Mouse (Mus musculus) c-Kit-positive CD71-negative TER-119-negative erythroid progenitor cells, embryonic 14.5 days (primary cell): ENCODE measurements around the gene Celf5.

Experiments
- DNase-seq: peaks from one replicate; pipeline ENCODE4 v3.0.0-alpha.2; 2013; ENCODE audit warnings: low read depth

Gene Celf5

DNA sequence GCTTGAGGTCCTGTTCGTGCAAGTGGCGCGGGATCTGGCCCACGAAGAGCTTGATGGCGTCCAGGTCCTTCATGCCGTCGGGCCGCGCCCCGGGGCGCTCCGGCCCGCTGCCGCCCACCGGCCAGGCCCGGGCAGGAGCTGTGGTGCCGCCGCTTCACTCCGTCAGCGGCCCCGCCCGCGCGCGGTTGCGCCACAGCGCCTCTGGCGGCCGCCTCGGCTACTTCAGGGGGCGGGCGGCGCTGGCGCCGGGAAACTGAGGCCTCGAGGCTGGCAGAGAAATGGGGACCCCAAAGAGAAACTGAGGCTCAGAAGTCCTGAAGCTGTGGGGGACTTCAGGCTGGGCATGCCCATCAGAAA, at the start of gene Celf5:
Gene Celf5, minus strand, starts transcription at position 177 of the 357 bp plus-strand sequence.
- DNase-seq, result no peak

DNA sequence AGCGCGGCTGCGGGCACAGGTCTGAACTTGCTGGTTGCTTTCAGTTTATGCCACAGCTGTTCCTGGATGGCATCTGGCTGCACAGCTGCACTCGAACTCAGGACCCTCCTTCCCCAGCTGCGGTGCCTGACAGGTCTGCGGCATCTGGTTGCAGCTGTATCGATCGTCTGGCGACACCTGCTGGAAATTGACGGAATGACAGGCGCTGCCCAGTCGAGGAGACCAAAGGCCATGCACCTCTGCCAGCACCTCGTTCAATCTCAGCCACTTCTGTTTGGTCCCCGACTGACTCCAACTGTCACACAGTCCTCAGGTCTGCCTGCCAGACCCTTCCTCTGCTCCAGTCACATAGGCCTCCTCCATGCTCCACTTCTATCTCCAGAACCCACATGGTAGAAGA, 44.3 kb upstream of the Celf5 start:
- no peak for DNase-seq

DNA sequence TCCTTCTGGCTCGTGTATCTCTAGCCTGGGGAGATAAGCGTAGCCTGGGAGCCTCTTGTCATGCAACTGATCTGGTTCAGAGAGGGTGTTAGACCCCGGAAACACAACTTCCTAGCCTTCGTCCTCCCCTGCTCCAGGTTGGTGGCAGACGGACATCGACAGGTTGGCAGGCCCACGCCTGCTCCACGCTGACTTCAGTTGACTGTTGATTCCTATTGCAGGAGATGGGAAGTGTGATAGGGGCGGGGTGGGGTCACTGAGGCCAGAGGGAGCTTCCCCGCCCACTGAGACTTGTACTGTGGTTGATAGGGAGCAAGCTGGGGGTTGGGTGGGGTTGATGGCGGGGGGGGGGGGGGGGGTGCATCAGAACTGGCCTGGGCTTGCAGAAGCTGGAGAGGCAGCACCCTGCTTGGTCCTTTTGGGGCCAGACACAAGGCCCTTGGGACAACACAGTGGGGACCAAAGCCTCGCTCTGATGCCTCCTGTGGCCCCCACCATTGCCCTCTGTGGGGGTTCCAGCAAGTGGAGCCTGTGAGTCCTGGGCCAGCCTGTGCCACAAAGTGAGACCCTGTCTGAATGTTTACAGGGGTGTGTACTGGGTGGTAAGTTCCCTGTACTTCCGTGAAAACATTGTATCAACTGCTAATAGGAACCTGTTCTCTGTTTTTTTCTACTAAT, 42.6 kb upstream of the Celf5 start:
- no peak for DNase-seq

DNA sequence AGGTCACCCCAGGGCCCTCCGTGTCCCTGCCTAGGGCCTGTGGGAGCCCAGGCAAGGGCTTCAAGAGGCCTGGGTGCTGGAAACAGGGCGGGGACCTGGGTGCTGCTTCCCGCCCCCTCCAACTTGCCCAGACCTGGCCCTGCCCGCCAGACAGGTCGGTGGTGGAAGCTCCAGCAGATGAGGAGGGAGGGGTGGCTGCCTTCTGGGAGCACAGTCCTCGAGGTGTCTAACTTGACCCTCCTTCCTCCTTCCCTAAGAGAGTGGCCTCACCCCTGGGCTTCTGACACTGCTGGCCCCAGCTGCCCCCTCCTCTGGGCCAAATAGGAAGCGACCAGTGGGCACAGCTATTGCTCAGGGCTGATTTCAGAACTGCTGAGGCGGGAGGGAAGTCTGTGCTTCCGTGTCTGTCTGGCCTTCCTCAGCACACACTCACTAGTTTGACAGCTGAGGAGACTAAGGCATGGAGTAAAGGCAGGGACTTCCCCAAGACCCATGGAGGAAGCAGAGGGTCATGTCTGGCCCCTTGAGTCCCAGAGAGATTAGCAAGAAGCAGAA, 41.6 kb upstream of the Celf5 start, which contains the start of gene Gna15:
Gene Gna15, minus strand, starts transcription at position 175 of the 555 bp plus-strand sequence.
- no peak for DNase-seq

DNA sequence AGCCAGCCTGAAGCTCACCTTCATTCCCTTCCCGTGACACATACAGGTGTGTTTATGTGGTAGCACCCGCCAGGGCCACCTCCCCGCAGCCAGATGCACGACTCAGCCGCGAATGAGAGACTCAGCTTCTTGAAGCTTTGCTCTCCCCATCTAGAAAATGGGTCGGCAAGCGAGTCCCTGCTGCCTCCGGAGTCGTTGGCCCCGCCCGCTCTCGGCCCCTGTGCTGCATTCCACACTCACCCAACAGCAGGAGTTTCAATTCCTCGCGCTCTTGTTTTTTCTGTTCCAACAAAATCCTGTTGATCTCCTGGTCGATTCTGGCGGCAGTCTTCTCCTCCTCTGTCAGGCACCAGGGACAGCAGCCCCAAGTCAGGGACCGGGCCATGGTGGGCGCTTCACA, 41.1 kb upstream of the Celf5 start:
- DNase-seq, result no peak

DNA sequence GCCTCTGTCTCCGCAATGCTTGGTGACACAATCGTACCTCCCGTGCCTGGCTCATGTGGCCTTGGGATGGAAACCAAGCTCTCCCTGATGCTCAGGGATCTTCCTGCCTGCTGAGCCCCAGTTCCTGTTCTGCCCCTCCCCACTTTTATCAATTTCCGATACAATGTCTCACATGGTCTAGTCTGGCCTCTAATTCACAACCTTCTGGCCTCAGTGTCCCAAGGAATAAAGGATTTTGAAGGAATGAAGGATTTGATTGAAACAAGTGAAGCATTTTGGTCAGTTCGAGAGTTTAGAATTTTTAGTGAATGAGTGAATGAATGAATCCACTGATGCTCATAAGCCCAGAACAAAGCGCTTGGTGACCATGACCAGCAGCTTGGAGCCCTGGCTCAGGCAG, 40.6 kb upstream of the Celf5 start:
- DNase-seq, result no peak

DNA sequence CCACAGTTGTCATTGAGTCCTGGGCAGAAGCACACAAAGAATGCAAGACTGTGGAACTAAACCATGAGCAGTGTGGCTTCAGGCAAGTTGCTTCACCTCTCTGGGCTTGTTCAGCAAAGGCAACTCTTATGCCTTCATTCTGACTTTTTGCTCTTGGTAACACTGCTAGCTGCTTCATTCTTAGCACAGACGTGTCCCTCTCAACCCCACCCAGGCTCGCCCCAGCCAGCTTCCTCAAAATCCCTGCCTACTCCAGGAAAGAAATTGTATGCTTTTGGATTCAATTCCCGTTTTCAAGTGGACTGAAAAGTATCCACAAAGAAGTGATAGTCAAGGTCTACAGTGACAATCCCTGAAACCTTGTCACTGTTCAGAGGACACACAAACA, 37.5 kb upstream of the Celf5 start:
- no peak for DNase-seq

DNA sequence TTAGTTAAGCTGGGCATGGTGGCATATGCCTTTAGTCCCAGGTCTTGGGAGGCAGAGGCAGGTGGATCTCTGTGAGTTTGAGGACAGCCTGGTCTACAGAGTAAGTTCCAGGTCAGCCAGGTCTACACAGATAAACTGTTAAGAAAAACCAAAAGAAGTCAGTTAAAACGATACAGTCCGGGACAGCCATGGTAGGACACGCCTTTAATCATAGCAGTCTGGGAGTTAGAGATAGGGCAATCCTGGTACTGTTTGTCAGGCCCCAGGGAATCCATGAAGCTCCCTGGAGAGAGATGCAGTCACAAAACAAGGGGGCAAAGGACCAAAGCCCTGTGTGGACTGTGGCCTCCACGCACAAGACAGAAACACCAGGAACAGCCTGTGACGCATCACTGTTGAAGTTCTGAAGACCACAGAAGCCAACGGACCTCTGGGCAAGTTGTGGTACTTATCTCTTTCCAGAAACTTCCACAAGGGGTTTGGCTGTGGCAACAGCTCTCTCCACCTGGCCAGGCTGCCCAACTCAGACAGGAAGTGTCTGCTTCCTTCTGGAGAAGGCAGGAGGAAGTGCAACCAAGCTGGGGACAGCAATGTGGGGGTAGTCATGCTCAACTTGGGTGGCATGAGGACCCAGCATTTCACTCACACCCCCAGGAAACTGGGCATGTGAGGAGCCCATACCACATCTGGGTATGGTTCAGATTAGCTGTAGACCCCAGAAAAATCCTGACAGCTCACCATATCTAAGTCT, 36.9 kb upstream of the Celf5 start:
- DNase-seq, result no peak

DNA sequence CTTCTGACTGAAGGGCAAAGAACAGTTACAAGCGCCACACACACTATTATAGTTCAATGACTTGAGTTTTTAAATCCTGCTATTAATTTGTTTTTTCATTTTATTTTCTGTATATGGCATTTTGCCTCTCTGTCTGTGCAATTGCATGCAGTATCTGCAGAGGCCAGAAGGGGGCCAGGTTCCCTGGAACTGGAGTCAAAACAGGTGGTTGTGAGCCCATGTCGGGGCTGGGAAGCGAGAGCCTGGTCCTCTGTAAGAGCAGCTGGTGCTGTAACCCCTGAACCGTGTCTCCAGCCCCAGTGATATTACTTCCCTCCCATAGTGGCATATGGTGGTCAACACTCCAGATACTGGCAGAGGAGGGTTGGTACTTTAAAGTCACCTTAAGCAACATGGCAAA, 36.0 kb upstream of the Celf5 start:
- no peak for DNase-seq

DNA sequence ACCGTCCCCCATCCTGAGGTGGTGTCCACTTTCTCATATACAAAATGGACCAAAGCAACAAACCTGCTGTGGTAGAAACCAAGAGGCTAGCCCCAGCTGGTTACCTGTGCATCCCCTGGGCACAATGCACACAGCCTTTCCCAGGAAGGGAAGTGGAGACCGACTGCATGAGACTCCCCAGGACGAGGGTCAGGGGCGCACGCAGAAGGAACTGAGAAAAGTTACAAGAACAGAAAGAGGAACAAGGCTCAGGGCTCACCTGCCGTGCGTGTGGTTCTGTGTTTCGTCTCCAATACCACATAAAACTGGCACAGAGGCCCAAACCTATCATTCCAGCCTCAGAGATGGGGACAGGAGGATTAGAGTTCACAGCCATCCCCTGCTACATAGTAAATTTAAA, 34.7 kb upstream of the Celf5 start:
- DNase-seq, result no peak

DNA sequence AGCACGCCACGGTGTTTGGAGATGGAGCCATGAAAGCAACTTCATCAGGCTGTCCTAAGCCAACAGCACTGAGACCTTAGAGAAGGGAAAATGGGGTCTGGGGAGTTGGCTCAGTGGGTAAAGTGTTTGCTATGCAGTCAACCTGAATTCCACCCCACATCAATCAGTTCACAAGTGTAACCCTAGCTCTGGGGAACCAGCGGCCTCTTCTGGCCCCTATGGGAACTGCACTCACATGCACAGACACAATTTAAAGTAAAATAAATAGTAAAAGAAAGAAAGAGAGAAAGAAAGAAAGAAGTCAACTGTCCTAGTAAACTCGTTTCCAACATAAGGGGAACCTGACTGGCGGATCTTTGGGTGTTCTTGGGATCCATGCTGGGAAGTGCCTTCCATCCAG, 31.3 kb upstream of the Celf5 start:
- DNase-seq, result no peak

DNA sequence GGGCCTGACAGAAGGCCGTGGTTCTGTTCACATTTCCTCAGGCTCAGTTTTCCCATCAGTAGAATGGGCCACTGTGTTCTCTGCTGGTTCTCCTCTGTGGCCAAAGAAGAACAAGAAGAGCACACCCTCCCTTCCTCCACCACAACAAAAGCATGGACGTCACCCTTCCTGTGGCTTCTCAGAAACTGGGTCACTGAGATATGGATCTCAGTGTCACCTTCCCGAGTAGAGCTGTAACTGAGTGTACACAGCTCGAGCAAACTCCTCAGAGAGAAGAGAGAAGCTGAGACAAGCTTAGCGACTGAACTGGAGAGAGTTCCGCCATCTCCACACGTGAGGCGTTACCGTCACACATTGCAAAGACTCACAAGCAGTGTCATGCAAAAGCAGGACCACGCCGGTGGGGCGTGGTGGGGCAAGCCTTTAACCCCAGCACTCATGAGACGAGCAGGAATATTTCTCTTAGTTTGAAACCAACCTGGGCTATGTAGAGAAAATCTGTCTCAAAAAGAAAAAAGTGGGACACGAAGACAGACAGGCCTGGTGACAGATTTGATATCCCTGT, 27.8 kb upstream of the Celf5 start:
- no peak for DNase-seq

DNA sequence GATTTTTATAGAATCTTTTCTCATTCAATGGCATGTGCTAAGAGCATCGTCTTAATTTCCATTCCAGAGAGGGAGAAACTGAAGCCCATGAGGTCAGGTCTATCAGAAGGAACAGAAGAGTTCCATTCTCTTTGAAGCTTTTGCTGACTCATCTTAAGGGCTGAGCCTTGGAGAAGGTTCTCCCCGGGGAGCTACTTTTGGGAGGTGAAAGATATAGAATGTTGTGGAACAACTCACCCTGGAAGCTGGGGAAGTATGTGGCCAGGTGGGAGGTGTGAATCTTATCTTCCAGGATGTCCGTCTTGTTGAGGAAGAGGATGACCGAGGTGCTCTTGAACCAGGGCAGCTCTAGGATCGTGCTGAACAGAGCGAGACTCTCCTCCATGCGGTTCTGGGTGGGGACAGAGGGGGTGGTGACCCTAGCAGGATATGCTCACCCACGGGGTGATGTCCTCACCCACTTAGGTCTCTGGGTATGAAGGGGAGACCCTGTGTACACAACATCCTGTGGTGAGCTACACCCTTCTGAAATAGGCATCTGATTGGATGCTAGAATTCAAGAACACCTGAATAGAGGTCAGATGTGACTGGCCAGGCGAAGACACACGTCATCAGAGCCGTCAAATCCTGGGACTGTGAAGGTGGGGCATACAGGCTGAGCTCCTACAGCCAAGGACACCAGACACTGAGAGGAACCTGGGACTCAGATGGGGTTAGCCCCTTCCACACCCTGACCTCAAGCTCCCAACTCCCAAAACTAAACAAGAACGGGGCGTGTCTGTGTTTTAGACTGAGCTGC, 25.4 kb upstream of the Celf5 start:
- DNase-seq, result no peak

DNA sequence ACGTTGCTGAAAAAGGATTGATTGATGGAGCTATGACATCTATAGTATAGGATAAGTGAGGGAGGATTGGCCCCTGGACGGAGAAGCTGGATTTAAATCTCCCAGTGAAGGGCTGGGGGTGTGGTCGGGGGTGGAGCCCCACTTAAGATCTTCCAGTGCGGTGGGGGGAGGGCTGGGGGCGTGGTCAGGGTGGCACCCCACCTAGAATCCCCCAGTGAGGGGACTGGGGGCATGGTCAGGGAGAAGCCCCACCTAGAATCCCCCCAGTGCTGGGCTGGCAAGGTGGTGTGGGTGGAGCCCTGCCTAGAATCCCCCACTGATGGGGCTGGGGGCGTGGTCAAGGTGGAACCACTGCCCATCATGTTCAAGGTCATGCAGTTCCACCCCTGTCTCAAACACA, 24.6 kb upstream of the Celf5 start:
- DNase-seq, result no peak

DNA sequence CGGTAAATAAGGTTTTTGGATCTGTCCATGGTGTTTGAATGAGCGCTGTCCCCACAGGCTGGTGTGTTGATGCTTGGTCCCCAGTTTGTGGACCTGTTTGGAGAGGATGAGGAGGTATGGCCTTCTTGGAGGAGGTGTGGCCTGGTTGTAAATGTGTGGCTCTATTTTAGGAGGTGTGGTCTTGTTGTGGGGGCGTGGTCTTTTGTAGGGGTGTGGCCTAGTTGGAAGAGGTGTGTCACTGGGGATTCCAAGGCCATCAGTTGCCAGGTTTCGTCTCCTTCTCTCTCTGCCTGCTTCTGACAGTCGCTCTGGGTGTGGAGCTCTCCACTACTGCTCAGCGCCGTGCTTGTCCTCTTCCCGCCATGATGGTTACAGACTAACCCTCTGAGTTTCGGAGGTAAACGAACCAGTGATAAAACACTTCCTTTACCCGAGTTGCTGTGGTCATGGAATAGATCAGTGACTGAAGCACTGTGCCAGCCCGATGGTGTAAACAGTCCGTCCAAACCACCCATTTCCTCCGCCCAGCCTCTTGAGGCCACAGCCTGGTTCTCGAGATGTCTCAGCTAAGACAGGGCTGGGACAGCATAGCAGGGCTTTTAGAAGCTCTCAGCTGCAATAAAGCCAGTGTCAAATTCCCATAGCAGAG, 22.6 kb upstream of the Celf5 start:
- DNase-seq, result no peak

DNA sequence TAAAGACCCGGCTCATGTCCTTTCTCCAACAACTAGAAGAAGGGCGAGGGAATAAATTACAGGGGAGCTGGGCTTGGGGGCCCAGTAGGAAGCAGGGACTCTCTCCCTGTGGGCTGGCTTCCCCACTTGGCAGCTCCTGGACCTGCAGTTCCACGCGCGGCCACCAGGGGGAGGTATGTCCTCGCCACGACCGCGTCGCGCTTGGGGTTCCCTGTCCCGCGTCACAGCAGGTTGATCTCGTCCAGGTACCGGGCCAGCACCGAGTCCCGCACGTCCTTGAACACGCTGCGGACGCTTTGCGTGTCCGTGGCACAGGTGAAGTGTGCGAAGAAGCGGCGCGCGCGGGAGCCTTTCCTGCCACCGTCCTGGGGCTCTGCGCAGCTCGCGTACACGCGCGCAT, 20.1 kb upstream of the Celf5 start:
- DNase-seq, result peak; percentile 62

DNA sequence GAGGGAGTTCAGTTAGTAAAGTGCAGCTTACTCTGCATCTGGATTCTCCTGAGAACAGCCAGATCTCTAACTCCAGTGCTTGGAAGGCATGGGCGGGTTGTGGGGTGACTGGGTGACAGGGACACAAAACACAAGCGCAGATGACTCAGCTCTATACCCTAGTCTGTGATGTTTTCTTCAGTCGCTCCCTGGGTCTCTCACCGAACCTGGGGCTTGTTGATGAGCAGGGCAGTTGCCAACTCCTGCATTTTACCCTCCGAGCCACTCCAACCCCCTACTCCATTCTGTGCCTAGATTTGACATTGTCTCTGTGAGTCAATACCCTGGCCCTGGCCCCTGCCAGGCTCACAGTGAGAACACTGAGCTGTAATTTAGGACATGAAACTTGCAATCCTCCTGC, 19.4 kb upstream of the Celf5 start:
- DNase-seq, result no peak

DNA sequence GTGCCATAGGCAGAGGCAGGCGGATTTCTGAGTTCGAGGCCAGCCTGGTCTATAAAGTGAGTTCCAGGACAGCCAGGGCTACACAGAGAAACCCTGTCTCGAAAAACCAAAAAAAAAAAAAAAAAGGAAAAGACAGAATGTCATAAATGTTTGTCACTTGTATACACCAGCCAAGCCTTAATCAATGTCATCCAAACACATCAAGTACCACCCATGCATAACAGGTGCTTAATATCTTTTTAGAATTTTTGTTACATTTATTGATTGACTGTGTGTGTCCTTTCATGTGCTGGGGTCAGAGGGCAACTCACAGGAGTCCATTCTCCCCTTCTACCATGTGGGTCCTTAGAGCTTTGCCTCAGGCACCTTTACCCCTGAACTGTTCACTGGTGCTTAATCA, 17.5 kb upstream of the Celf5 start, which contains the start of gene S1pr4:
Gene S1pr4, minus strand, starts transcription at position 101 of the 400 bp plus-strand sequence.
- DNase-seq, result no peak

DNA sequence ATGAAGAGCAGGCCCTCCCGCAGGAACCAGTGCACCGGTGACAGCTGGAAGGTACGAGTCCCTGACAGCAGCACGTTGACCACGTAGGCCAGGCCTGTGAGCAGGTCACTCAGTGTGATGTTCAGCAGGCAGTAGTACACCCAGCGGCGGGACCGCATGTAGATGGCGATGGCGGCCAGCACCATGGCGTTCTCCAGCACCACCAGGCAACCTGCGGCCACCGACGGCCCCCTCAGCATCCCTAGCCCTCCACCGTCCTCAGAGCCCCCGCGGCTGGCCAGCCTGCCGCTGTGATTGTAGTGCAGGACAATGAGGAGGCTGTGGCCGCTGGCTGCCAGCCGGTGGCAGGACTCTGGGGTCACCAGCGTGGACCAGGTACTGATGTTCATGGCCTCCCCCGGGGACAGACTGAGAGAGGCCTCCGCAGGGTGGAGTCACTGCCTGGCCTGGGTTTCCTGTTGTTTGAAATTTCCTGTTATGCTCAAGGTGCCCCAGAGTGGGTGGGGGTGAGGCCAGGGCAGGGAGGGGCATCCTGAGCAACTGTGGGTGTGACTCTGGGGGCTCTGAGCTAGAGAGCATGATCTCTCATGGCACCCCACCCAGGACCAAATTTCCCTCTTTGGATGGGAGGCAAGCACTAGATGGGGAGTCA, 16.9 kb upstream of the Celf5 start:
- DNase-seq, result no peak

DNA sequence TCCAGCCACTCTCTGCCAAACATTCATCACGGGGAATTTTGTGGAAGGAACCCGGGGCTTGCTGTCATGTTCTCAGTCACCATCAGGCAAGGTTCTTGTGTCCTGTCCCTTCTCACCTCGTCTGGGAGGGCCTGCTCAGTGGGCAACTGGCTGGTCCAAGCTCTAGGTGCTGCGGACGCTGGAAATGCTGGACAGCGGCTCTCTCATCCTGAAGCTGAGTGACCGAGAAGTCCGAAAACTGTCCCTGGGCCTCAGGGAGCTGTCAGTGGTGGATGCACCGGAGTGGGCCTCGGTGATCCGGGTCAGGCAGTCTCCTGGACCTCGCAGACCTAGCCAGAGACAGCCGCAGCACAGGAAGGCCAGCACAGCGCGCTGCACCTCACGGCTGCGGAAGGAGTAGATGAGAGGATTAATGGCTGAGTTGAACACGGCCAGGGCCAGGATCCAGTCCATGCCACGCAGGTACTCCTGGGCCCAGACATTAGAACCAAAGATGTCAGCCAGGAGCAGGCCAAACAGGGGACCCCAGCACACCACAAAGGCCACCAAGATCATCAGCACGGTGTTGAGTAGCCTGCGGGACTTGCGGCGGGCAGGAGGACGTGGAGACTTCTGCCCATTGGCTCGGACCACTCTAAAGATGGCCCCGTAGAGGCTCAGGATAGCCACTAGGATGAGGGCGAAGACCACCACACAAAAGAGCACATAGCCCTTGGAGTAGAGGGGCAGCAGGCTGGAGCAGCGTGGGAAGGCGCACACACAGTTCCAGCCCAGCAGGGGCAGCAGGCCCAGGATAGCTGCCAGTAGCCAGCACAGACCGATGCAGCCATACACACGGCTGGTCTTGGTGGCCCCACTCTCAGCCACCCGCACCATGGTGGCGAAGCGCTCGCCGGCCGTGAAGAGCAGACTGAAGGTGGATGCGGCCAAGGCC, 16.1 kb upstream of the Celf5 start:
- DNase-seq, result no peak
